Mouse (Mus musculus) CH12.LX (cell line): ENCODE results near the gene Ip6k1. TPM values are rescaled to one million over a fixed set of nuclear protein-coding genes. Genes with fewer than 3 reads are reported as not detected.

ENCODE experiments used
- DNase-seq: peaks from one replicate; pipeline ENCODE4 v3.0.0-alpha.2; 2013; ENCODE audit errors: extremely low read depth
- H3K27ac ChIP-seq: 2 replicates; pipeline ENCODE4 v1.5.1; 2012; ENCODE audit warnings: low read depth, mild to moderate bottlenecking, control low read depth, moderate library complexity; ENCODE audit not compliant: insufficient read depth
- H3K27me3 ChIP-seq: replicated peaks from 2 replicates; pipeline ENCODE3; 2012; ENCODE audit warnings: inconsistent platforms
- H3K36me3 ChIP-seq, 2 experiments: replicated peaks in 1 of 2; 2 replicates each; pipeline versions ENCODE3 to v1.6.1; 2012; ENCODE audit warnings: inconsistent platforms in 1 of 2, low read length in 1 of 2, mild to moderate bottlenecking in 1 of 2, mixed read lengths in 1 of 2, moderate library complexity in 1 of 2; ENCODE audit not compliant: control insufficient read depth in 1 of 2, insufficient read depth in 1 of 2
- H3K4me1 ChIP-seq, 2 experiments: 2 replicates each; pipeline ENCODE4 v1.6.1; 2012; ENCODE audit warnings: inconsistent platforms in 1 of 2, moderate library complexity in 1 of 2; ENCODE audit not compliant: insufficient read depth in 2 of 2, control insufficient read depth in 1 of 2
- H3K4me2 ChIP-seq: 2 replicates; pipeline ENCODE4 v1.6.1; 2012; ENCODE audit warnings: low read depth, mild to moderate bottlenecking, control low read depth; ENCODE audit not compliant: poor library complexity, insufficient read depth, severe bottlenecking
- H3K4me3 ChIP-seq, 3 experiments: fragments of 150-350 bp in 1 of 3; sonication (generic) in 1 of 3; replicated peaks in 1 of 3; 2 replicates each; pipeline versions ENCODE3 to v1.5.1; 2011 to 2012; ENCODE audit warnings: low read depth in 2 of 3, low read length in 2 of 3, mild to moderate bottlenecking in 2 of 3, moderate library complexity in 2 of 3, control low read depth in 1 of 3, improper control_type of control experiment in 1 of 3, inconsistent platforms in 1 of 3, mixed read lengths in 1 of 3; ENCODE audit not compliant: poor library complexity in 1 of 3
- H3K79me2 ChIP-seq: replicated peaks from 2 replicates; pipeline ENCODE4 v1.6.1; 2012; ENCODE audit warnings: mild to moderate bottlenecking, moderate library complexity; ENCODE audit not compliant: control insufficient read depth, poor library complexity, insufficient read depth, severe bottlenecking; ENCODE audit errors: extremely low read depth
- H3K9ac ChIP-seq: 2 replicates; pipeline ENCODE4 v1.6.1; 2012; ENCODE audit warnings: low read depth, mild to moderate bottlenecking, control low read depth, moderate library complexity; ENCODE audit not compliant: insufficient read depth
- H3K9me3 ChIP-seq: replicated peaks from 2 replicates; pipeline ENCODE3; 2012; ENCODE audit warnings: low read length, inconsistent platforms, mixed read lengths
- BHLHE40 ChIP-seq: IDR thresholded peaks from 2 replicates; pipeline ENCODE4 v1.6.1; 2011; ENCODE audit warnings: mild to moderate bottlenecking, low read depth, low read length, improper control_type of control experiment
- CHD1 ChIP-seq: IDR thresholded peaks from 2 replicates; pipeline ENCODE4 v1.6.1; 2012; ENCODE audit warnings: low read depth, low read length, improper control_type of control experiment, inconsistent platforms
- CHD2 ChIP-seq: IDR thresholded peaks from 2 replicates; pipeline ENCODE4 v1.6.1; 2011; ENCODE audit warnings: low read length, improper control_type of control experiment
- CTCF ChIP-seq, 2 experiments: IDR thresholded peaks in 1 of 2; conservative IDR thresholded peaks in 1 of 2; 2 replicates each; pipeline ENCODE4 v1.5.1; 2011 to 2012; ENCODE audit warnings: low read depth in 2 of 2, low read length in 2 of 2, improper control_type of control experiment in 1 of 2, inconsistent platforms in 1 of 2, mild to moderate bottlenecking in 1 of 2, moderate library complexity in 1 of 2
- E2F4 ChIP-seq: IDR thresholded peaks from 2 replicates; pipeline ENCODE4 v1.6.1; 2011; ENCODE audit warnings: low read depth, low read length, improper control_type of control experiment; ENCODE audit not compliant: insufficient replicate concordance
- ELF1 ChIP-seq: IDR thresholded peaks from 2 replicates; pipeline ENCODE4 v1.6.1; 2014; ENCODE audit warnings: low read depth, mild to moderate bottlenecking, inconsistent platforms, low read length, improper control_type of control experiment
- ETS1 ChIP-seq: conservative IDR thresholded peaks from 2 replicates; pipeline ENCODE4 v1.6.1; 2012; ENCODE audit warnings: low read depth, mild to moderate bottlenecking, inconsistent platforms, low read length, improper control_type of control experiment, moderate library complexity
- GABPA ChIP-seq: IDR thresholded peaks from 2 replicates; pipeline ENCODE4 v1.6.1; 2012; ENCODE audit warnings: low read depth, low read length, improper control_type of control experiment, inconsistent platforms; ENCODE audit not compliant: insufficient replicate concordance
- IRF4 ChIP-seq: IDR thresholded peaks from 2 replicates; pipeline ENCODE4 v1.6.1; 2014; ENCODE audit warnings: low read depth, mild to moderate bottlenecking, inconsistent platforms, low read length, improper control_type of control experiment
- JUN ChIP-seq: IDR thresholded peaks from 2 replicates; pipeline ENCODE4 v1.6.1; 2011; ENCODE audit warnings: low read depth, mild to moderate bottlenecking, low read length, improper control_type of control experiment, moderate library complexity; ENCODE audit not compliant: insufficient read depth
- JUND ChIP-seq: conservative IDR thresholded peaks from 2 replicates; pipeline ENCODE4 v1.6.1; 2011; ENCODE audit warnings: low read depth, low read length, improper control_type of control experiment
- KAT2A ChIP-seq: IDR thresholded peaks from 2 replicates; pipeline ENCODE4 v1.6.1; 2012; ENCODE audit warnings: low read length, improper control_type of control experiment, inconsistent platforms; ENCODE audit not compliant: insufficient replicate concordance
- MAFK ChIP-seq: IDR thresholded peaks from 2 replicates; pipeline ENCODE4 v1.6.1; 2011; ENCODE audit warnings: low read length, improper control_type of control experiment; ENCODE audit not compliant: insufficient replicate concordance
- MAX ChIP-seq: IDR thresholded peaks from 2 replicates; pipeline ENCODE4 v1.6.1; 2011; ENCODE audit warnings: low read length, improper control_type of control experiment
- MAZ ChIP-seq: IDR thresholded peaks from 2 replicates; pipeline ENCODE4 v1.6.1; 2012; ENCODE audit warnings: low read depth, mild to moderate bottlenecking, inconsistent platforms, low read length, improper control_type of control experiment, moderate library complexity
- MEF2A ChIP-seq: IDR thresholded peaks from 2 replicates; pipeline ENCODE4 v1.6.1; 2014; ENCODE audit warnings: low read depth, mild to moderate bottlenecking, inconsistent platforms, low read length, improper control_type of control experiment, borderline replicate concordance
- NELFE ChIP-seq: IDR thresholded peaks from 2 replicates; pipeline ENCODE4 v1.6.1; 2011; ENCODE audit warnings: low read depth, low read length, improper control_type of control experiment
- NRF1 ChIP-seq: IDR thresholded peaks from 2 replicates; pipeline ENCODE4 v1.6.1; 2014; ENCODE audit warnings: low read depth, mild to moderate bottlenecking, inconsistent platforms, low read length, improper control_type of control experiment, moderate library complexity
- POLR2AphosphoS2 ChIP-seq: IDR thresholded peaks from 2 replicates; pipeline ENCODE4 v1.6.1; 2011; ENCODE audit warnings: low read depth, low read length, improper control_type of control experiment
- RAD21 ChIP-seq: IDR thresholded peaks from 2 replicates; pipeline ENCODE4 v1.6.1; 2011; ENCODE audit warnings: low read depth, mild to moderate bottlenecking, low read length, improper control_type of control experiment, moderate library complexity
- SIN3A ChIP-seq: IDR thresholded peaks from 2 replicates; pipeline ENCODE4 v1.6.1; 2012; ENCODE audit warnings: low read length, improper control_type of control experiment, inconsistent platforms
- SMC3 ChIP-seq: IDR thresholded peaks from 2 replicates; pipeline ENCODE4 v1.6.1; 2011; ENCODE audit warnings: low read depth, low read length, improper control_type of control experiment
- TBP ChIP-seq: conservative IDR thresholded peaks from 2 replicates; pipeline ENCODE4 v1.6.1; 2011; ENCODE audit warnings: low read depth, low read length, improper control_type of control experiment
- TCF12 ChIP-seq: IDR thresholded peaks from 2 replicates; pipeline ENCODE4 v1.6.1; 2014; ENCODE audit warnings: low read depth, mild to moderate bottlenecking, inconsistent platforms, low read length, improper control_type of control experiment
- USF1 ChIP-seq: IDR thresholded peaks from 2 replicates; pipeline ENCODE4 v1.6.1; 2014; ENCODE audit warnings: low read depth, mild to moderate bottlenecking, inconsistent platforms, low read length, improper control_type of control experiment
- USF2 ChIP-seq: conservative IDR thresholded peaks from 2 replicates; pipeline ENCODE4 v1.6.1; 2011; ENCODE audit warnings: low read depth, low read length, improper control_type of control experiment
- ZKSCAN1 ChIP-seq: IDR thresholded peaks from 2 replicates; pipeline ENCODE4 v1.6.1; 2012; ENCODE audit warnings: low read depth, inconsistent platforms, low read length, improper control_type of control experiment, borderline replicate concordance
- ZMIZ1 ChIP-seq: IDR thresholded peaks from 2 replicates; pipeline ENCODE4 v1.6.1; 2012; ENCODE audit warnings: low read depth, mild to moderate bottlenecking, inconsistent platforms, low read length, improper control_type of control experiment
- ZNF384 ChIP-seq: IDR thresholded peaks from 2 replicates; pipeline ENCODE4 v1.6.1; 2012; ENCODE audit warnings: low read depth, low read length, improper control_type of control experiment, inconsistent platforms
- dilution Hi-C: fragments of 300-500 bp; cut with MboI; formaldehyde crosslinking; loops from 2 replicates; pipeline ENCODE4 v1.14.3; 2020; ENCODE audit warnings: low sequenced_read_pairs; ENCODE audit not compliant: extremely low pct_unique_long_range_greater_than_20kb, extremely low pct_ligation_motif_present
- in situ Hi-C: fragments of 300-500 bp; cut with MboI; formaldehyde crosslinking; loops from 3 replicates; pipeline ENCODE4 v1.14.3; 2019; ENCODE audit warnings: low sequenced_read_pairs, low pct_ligation_motif_present, low pct_unique_long_range_greater_than_20kb, mixed read lengths
- polyA plus RNA-seq: library from polyadenylated mRNA; unstranded; fragments of >175 nt; gene quantifications from 2 replicates; pipeline ENCODE4 v1.2.1, GENCODE M21; 2012; ENCODE audit warnings: low read depth; ENCODE audit not compliant: insufficient read length
- total RNA-seq, 2 experiments: library from RNA; depleted of rRNA; stranded (reverse); fragments of 300-350 nt in 1 of 2; fragments of >200 nt in 1 of 2; gene quantifications; 2 replicates each; pipeline ENCODE4 v1.2.3; 2012 to 2014

Gene Ip6k1
- total and polyA plus RNA-seq, 3 experiments: 26.0 to 40.7 (median 27.1) TPM

- in situ Hi-C loops (no loop called here), dilution Hi-C loops (no loop called here)
- Histone ChIP-seq H3K79me2 (no peaks in the 10 kb centered on the region), H3K4me2 (no peak overlapping the region), H3K27me3 (no peaks in the 10 kb centered on the region), H3K27ac (no peak overlapping the region), H3K9ac (no peak overlapping the region), H3K36me3 (peaks cover 46 to 73% of the 10 kb centered on the region in 2 experiments), H3K4me1 (peaks cover 4 to 14% of the 10 kb centered on the region in 2 experiments; a peak in 3 of 4 replicates), H3K9me3 (no peaks in the 10 kb centered on the region), H3K4me3 (no peak overlapping the region)
- TF ChIP-seq ZNF384 (no peak), JUN (no peak), E2F4 (no peak), KAT2A (no peak), ETS1 (no peak), SMC3 (no peak), GABPA (no peak), ZKSCAN1 (no peak), ELF1 (no peak), NRF1 (no peak), CHD2 (no peak), USF2 (no peak)
- DNase-seq: no peak
These were observed 71.0 kb downstream of the Ip6k1 start for GRCm38 (mm10) chr9:108073141-108073930.

- peak; percentile 88 for DNase-seq
- dilution Hi-C loops: no loop called here
- no peak for TF ChIP-seq NRF1
- TF ChIP-seq NELFE: peak; percentile 63
- TF ChIP-seq CTCF (conservative IDR thresholded peaks at IDR 0.05 in 1 of 2, IDR thresholded peaks at IDR 0.05 in 1 of 2; ENCODE audit: low read depth in 2 of 2, low read length in 2 of 2): no peak
- 0 out of 2 replicates have a peak, but pooled peaks have one; percentile 6 for TF ChIP-seq ETS1
- peak; percentile 67; the same call in 1 of the 2 replicates for TF ChIP-seq TCF12
- TF ChIP-seq JUN: no peak
- no peak for TF ChIP-seq GABPA
- TF ChIP-seq SMC3: no peak
- TF ChIP-seq RAD21: no peak
- no peak; the same call in 1 of the 2 replicates for TF ChIP-seq CHD2
- peak; percentile 90; the same call in 1 of the 2 replicates for TF ChIP-seq CHD1
- no peak for TF ChIP-seq JUND
- no peak; the same call in 1 of the 2 replicates for TF ChIP-seq ZMIZ1
- no peak for TF ChIP-seq USF2
- TF ChIP-seq TBP: peak; percentile 66; the same call in 1 of the 2 replicates
- TF ChIP-seq KAT2A: no peak
- TF ChIP-seq MEF2A: no peak; the same call in 1 of the 2 replicates
- TF ChIP-seq SIN3A: peak; percentile 75; the same call in 1 of the 2 replicates
- TF ChIP-seq MAFK: no peak
- TF ChIP-seq POLR2AphosphoS2: no peak
- peak; percentile 18; the same call in 1 of the 2 replicates for TF ChIP-seq IRF4
- no peak for TF ChIP-seq USF1
- TF ChIP-seq MAX: peak; percentile 35; the same call in 1 of the 2 replicates
- TF ChIP-seq BHLHE40: no peak
- TF ChIP-seq MAZ: no peak
These were observed 77.9 kb downstream of the Ip6k1 start, which contains the start of gene Mst1 for GRCm38 (mm10) chr9:108080168-108080567. Gene Mst1 (plus strand): TSS chr9:108080436.

More at GRCm38 (mm10) chr9:108080168-108080567, 77.9 kb downstream of the Ip6k1 start, which contains the start of gene Mst1:
- no peaks in the 10 kb centered on the region for H3K79me2 ChIP-seq
- H3K4me1 ChIP-seq: peaks cover 12 to 33% of the 10 kb centered on the region in 2 experiments
- peak within 1 kb of the TSS; percentile 52 for H3K4me2 ChIP-seq
- H3K27ac ChIP-seq: peak within 1 kb of the TSS; percentile 80
- no peaks in the 10 kb centered on the region for H3K9me3 ChIP-seq
- in situ Hi-C loops: no loop called here
- peak within 1 kb of the TSS; percentile 85 for H3K9ac ChIP-seq
- H3K36me3 ChIP-seq: peaks cover 40 to 54% of the 10 kb centered on the region in 2 experiments
- H3K4me3 ChIP-seq: peak within 1 kb of the TSS; percentile 81 to 97 (median 90)
- no peaks in the 10 kb centered on the region for H3K27me3 ChIP-seq
